Mouse (Mus musculus): ENCODE measurements at regions not wholly inside any gene's neighbourhood (a gene's known extent, or its start where the extent isn't known, plus 50 kb on each side); places are given as distances from the start of the nearest gene placed in this dataset.
"Not testable (repeated sequence)": the region's sequence is repeated elsewhere in the genome, so short reads cannot be mapped to it uniquely, and the experiment has no call there.

DNA sequence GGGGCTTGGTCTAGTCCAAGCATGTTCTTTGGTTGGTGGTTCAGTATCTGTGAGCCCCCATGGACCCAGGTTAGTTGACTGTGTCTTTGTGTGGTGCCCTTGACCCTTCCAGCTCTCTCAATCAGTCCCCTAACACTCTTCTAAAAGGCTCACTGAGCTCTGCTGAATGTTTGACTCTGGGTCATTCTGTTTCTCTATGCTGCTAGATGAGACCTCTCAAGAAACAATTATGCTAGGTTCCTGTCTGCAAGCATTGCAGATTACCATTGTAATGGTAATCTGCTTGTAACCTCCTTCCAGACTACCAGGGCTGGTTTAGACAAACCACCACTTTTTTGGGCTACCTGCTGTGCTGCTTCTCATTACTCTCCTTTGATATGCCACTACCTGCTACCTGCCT is 2863.9 kb downstream of the Gm37988 start:
- DNase-seq (ENCODE audit: extremely low spot score, low spot score): no peak

DNA sequence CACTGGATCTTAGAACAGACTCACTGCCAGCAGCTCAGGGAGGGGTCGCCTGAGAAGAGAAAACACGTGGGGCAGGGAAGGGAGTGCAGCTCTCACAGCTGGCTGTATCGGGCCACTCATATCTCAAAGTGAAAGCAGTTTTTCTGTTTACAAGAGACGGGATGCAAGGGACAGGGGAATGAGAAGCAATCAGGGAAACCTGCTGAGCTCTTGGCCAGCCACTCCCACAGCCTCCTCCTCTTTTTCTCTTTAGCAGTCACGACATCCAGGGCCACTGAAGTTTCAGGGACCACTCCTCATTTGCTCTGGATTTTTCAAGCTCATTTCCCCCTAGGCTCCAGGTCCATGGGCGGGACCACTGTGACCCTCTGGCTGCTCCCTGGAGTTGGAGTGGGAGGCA is 2901.5 kb downstream of the Gm37988 start:
- not testable (repeated sequence) for DNase-seq (ENCODE audit: extremely low spot score, low spot score)

- DNase-seq (ENCODE audit: extremely low spot score, low spot score): no peak
Measured at GRCm38 (mm10) chr1:7732725-7733124, 2925.0 kb downstream of the Gm37988 start.

- no peak for DNase-seq (ENCODE audit: extremely low spot score, low spot score)
Measured at GRCm38 (mm10) chr1:7737331-7737730, 2929.6 kb downstream of the Gm37988 start.

DNA sequence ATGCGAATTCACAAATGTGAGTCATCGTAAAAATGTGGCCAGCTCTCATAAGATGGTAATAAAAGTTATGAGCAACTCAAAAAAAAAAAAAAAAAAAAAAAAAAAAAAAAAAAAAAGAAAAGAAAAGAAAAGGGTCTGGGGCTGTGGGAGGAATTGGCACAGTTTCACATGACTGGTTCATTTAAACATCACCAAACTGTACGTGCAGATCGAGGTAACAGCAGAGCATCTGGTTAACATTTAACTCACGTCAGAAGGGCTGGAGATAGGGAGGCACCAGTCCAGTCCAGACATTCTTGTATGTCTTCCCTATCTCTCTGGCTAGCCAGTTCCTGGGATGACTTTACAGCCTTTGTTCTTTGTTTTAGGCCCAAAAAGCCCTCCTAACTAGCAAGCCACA is 2938.2 kb downstream of the Gm37988 start:
- DNase-seq (ENCODE audit: extremely low spot score, low spot score): no peak

- DNase-seq (ENCODE audit: extremely low spot score, low spot score): no peak
Measured at GRCm38 (mm10) chr1:7776720-7777119, 2969.0 kb downstream of the Gm37988 start.

DNA sequence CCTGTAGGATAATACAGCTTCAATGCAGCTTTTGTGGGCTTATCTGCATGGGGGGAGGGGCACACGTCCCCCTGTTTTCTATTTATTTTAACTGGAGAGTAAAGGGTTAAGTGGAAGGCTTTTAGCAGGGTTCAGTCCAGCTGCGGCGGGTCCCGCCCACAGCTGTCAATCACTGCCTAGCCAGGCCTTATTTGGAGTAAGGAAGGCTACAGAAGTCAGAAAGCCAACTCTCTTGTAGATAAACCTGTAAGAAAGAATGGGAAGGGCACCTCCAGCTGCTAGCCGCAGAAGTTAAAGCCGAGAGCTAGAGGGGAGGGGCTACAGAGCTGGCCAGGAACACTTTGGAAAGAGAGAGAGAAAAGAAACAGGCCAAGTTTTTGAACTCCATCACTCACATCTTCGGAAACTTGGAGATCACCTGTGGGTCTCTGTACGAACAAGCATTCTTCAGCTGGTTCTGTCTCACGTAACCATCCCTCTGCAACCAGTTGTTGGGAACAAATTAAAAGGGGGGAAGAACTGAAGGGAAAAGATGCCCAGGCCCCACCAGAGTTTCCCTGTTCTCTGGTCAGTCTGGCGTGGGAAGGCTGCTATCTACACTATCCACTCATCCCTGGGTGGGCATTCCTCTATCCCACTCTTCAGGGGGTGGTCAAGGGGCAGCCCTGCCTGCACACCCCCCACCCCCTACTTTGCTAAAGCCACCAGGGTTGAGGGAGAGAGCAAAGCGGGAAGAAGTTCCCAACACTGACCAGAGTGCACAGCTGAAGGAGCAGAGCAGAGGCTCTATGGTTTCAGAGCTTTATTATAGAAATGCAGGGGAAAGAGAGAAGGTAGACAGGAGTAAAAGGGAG is 2969.7 kb downstream of the Gm37988 start:
- DNase-seq (ENCODE audit: extremely low spot score, low spot score): peak; percentile 58

- DNase-seq (ENCODE audit: extremely low spot score, low spot score): peak; percentile 39
Measured at GRCm38 (mm10) chr1:7778045-7778565, 2970.4 kb downstream of the Gm37988 start.

- no peak for DNase-seq (ENCODE audit: extremely low spot score, low spot score)
Measured at GRCm38 (mm10) chr1:7778657-7779056, 2971.0 kb downstream of the Gm37988 start.

- DNase-seq (ENCODE audit: extremely low spot score, low spot score): no peak
Measured at GRCm38 (mm10) chr1:7823969-7824368, 3016.3 kb downstream of the Gm37988 start.

Measured in neural tube, embryonic 10.5 days (tissue).